Mouse (Mus musculus): ENCODE measurements around the gene Eln. TPM values are rescaled to one million over a fixed set of nuclear protein-coding genes. Genes with fewer than 3 reads are reported as not detected.
A peak's percentile ranks its signal among the peaks of the same experiment; 100 is the strongest.

Gene Eln
- polyA plus RNA-seq, 1 experiment from 2014 or later, result 1,769 TPM

DNA sequence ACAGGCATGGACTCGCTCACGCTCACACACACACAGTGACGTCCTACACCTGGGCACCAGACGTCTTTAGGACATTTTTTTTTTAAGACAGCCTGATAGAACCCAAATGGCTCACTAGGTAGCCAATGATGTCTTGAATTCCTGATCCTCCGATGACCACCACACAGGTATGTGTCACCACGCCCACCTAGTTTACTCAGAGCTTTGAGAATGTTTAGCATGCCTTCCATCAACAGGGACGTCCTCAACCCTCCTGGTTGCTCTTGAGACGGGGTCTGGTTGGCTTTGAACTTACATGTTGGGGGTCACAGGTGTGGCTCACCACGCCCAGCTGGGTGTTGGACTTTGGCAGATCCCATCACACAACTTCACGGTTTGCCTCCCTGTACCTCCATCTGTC is 922 bp downstream of the Eln start:
- Histone ChIP-seq H3K4me3 (ENCODE audit: low read depth, low read length) (peak overlapping the region; percentile 55), H3K4me1 (ENCODE audit: insufficient read depth, low read depth, low read length) (peaks cover 2% of the 10 kb centered on the region; the same call in 1 of the 2 replicates), H3K9ac (replicated peaks; ENCODE audit: low read depth) (peak overlapping the region; percentile 72), H3K27ac (ENCODE audit: low read length) (peak overlapping the region; percentile 79), H3K9me3 (ENCODE audit: low read length) (no peaks in the 10 kb centered on the region), H3K4me2 (replicated peaks; ENCODE audit: low read depth, low read length) (peak overlapping the region; percentile 62), H3K27me3 (replicated peaks; ENCODE audit: insufficient read depth, low read length) (no peaks in the 10 kb centered on the region), H3K36me3 (ENCODE audit: insufficient read depth, low read length) (no peaks in the 10 kb centered on the region)
- TF ChIP-seq CTCF (IDR thresholded peaks at IDR 0.05) (no peak), EP300 (IDR thresholded peaks at IDR 0.05) (no peak)
- ATAC-seq (no peak), DNase-seq (ENCODE audit: low spot score) (no peak)
- 53% methylated on average over 10 of the region's 10 CpGs for WGBS

DNA sequence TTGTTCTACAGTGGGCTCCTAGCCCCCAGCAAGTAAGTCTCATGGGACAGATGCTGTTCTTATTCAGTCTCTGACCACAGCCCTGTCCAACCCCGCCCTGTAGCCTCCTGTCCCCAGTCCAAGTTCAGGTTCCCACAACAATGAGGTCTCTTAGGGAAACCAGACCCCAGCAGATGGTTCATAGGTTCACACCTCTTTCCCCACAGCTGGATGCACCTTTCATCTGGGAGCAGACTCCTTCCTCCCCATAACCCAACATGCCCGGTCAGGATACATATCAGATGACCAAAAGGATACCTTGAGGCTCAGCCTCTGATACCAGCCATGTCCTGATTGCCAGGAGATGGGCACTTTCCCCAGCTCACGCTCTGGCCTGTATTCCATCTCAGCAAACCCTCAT is 1.3 kb downstream of the Eln start:
- no peak for ATAC-seq
- Histone ChIP-seq H3K4me1 (ENCODE audit: insufficient read depth, low read depth, low read length) (peaks cover 2% of the 10 kb centered on the region; the same call in 1 of the 2 replicates), H3K4me2 (replicated peaks; ENCODE audit: low read depth, low read length) (peak overlapping the region; percentile 62), H3K27me3 (replicated peaks; ENCODE audit: insufficient read depth, low read length) (no peaks in the 10 kb centered on the region), H3K9ac (replicated peaks; ENCODE audit: low read depth) (peak overlapping the region; percentile 72), H3K4me3 (ENCODE audit: low read depth, low read length) (peak overlapping the region; percentile 55), H3K27ac (ENCODE audit: low read length) (peak overlapping the region; percentile 79), H3K36me3 (ENCODE audit: insufficient read depth, low read length) (no peaks in the 10 kb centered on the region), H3K9me3 (ENCODE audit: low read length) (no peaks in the 10 kb centered on the region)
- TF ChIP-seq CTCF (IDR thresholded peaks at IDR 0.05), result no peak
- TF ChIP-seq EP300 (IDR thresholded peaks at IDR 0.05), result no peak
- WGBS, result 82% methylated on average over 3 of the region's 3 CpGs
- no peak for DNase-seq (ENCODE audit: low spot score)

DNA sequence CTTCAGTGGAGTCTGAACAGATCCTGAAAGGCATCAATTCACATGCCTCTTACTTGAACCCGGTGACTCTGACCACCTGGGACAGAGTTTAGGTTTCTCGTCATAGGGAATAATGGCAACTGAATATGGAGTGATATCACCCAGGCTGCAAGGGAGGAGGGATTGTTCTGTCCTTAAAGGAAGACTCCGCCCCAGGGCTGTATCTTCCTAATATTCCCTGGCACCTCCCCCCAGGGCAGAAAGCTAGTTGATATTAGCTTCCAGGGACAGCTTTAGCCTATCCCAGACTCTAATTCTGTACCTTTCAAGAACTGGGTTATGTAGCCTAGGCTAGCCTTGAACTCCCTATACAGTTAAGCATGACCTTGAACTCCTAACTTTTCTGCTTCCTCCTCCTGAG is 2.1 kb downstream of the Eln start:
- H3K36me3 ChIP-seq (ENCODE audit: insufficient read depth, low read length), result no peaks in the 10 kb centered on the region
- DNase-seq (ENCODE audit: low spot score) (no peak), ATAC-seq (no peak)
- 82% methylated on average over 3 of the region's 3 CpGs for WGBS
- H3K27ac ChIP-seq (ENCODE audit: low read length), result peak overlapping the region; percentile 16; the same call in 1 of the 2 replicates
- peak overlapping the region; percentile 55 for H3K4me3 ChIP-seq (ENCODE audit: low read depth, low read length)
- H3K4me2 ChIP-seq (replicated peaks; ENCODE audit: low read depth, low read length), result peak overlapping the region; percentile 62
- peak; percentile 15; the same call in 1 of the 2 replicates for TF ChIP-seq EP300 (IDR thresholded peaks at IDR 0.05)
- TF ChIP-seq CTCF (IDR thresholded peaks at IDR 0.05), result no peak
- no peaks in the 10 kb centered on the region for H3K27me3 ChIP-seq (replicated peaks; ENCODE audit: insufficient read depth, low read length)
- H3K9me3 ChIP-seq (ENCODE audit: low read length), result no peaks in the 10 kb centered on the region
- peaks cover 2% of the 10 kb centered on the region; the same call in 1 of the 2 replicates for H3K4me1 ChIP-seq (ENCODE audit: insufficient read depth, low read depth, low read length)
- H3K9ac ChIP-seq (replicated peaks; ENCODE audit: low read depth), result peak overlapping the region; percentile 13; the same call in 1 of the 2 replicates

DNA sequence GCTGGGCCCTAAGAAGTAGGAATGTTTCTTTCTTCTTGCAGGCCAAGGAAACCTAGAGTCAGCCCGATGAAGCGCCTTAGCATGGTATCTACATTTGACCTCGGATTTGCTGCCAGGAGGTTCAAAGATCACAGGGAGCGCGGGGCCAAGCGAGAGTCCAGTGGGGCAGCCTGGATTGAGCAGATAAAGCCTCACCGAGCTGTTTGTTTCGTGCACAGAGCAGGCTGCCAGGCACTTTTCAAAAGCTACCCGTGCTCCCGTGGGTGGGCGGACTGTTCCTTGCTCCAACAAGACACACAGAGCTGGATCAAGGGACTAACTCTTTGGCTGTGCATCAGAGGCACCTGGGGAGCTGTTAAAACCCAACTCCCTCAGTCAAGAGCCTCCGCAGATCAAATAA is 3.1 kb downstream of the Eln start:
- ATAC-seq (no peak), DNase-seq (ENCODE audit: low spot score) (no peak)
- Histone ChIP-seq H3K36me3 (ENCODE audit: insufficient read depth, low read length) (no peaks in the 10 kb centered on the region), H3K9me3 (ENCODE audit: low read length) (no peaks in the 10 kb centered on the region), H3K9ac (replicated peaks; ENCODE audit: low read depth) (peak overlapping the region; percentile 13), H3K27ac (ENCODE audit: low read length) (peak overlapping the region; percentile 52; the same call in 1 of the 2 replicates), H3K4me3 (ENCODE audit: low read depth, low read length) (peak overlapping the region; percentile 27), H3K4me2 (replicated peaks; ENCODE audit: low read depth, low read length) (peak overlapping the region; percentile 62), H3K4me1 (ENCODE audit: insufficient read depth, low read depth, low read length) (peaks cover 2% of the 10 kb centered on the region; the same call in 1 of the 2 replicates), H3K27me3 (replicated peaks; ENCODE audit: insufficient read depth, low read length) (no peaks in the 10 kb centered on the region)
- TF ChIP-seq CTCF (IDR thresholded peaks at IDR 0.05) (no peak), EP300 (IDR thresholded peaks at IDR 0.05) (no peak)
- 39% methylated on average over 12 of the region's 12 CpGs for WGBS

DNA sequence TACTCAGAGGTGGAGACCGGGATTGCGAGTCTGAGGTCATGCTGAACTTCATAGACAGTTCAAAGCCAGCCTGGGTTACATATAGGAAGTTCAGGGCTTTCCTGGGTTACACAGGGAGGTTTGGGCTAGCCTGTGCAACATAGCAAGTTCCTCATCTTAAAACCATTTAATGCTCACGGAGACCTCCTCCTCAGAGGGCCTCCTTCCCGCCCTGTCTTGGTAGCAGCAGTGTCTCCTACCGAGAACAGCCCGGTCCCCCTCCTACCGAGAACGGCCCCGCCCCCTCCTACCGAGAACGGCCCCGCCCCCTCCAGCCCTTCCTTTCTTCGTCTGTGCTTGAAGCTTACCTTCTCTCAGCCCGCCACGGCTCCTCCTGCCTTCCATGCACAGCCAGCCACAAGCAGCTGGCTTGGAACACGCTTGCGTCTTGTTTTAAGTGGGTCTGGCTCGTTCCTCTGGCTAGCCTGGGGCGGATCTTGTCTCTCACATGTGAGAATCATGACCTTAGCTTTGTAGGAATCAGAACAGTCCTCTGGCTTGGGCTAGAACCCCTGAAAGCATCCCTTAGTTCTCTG is 4.8 kb downstream of the Eln start:
- Histone ChIP-seq H3K4me1 (ENCODE audit: insufficient read depth, low read depth, low read length) (no peaks in the 10 kb centered on the region), H3K27me3 (replicated peaks; ENCODE audit: insufficient read depth, low read length) (no peaks in the 10 kb centered on the region), H3K4me2 (replicated peaks; ENCODE audit: low read depth, low read length) (peak overlapping the region; percentile 62), H3K27ac (ENCODE audit: low read length) (peak overlapping the region; percentile 52; the same call in 1 of the 2 replicates), H3K4me3 (ENCODE audit: low read depth, low read length) (peak overlapping the region; percentile 27; the same call in 1 of the 2 replicates), H3K36me3 (ENCODE audit: insufficient read depth, low read length) (no peaks in the 10 kb centered on the region), H3K9me3 (ENCODE audit: low read length) (no peaks in the 10 kb centered on the region), H3K9ac (replicated peaks; ENCODE audit: low read depth) (peak overlapping the region; percentile 24; the same call in 1 of the 2 replicates)
- no peak for TF ChIP-seq CTCF (IDR thresholded peaks at IDR 0.05)
- TF ChIP-seq EP300 (IDR thresholded peaks at IDR 0.05), result no peak
- WGBS, result 14% methylated on average over 19 of the region's 19 CpGs
- no peak for ATAC-seq
- peak; percentile 51 for DNase-seq (ENCODE audit: low spot score)

DNA sequence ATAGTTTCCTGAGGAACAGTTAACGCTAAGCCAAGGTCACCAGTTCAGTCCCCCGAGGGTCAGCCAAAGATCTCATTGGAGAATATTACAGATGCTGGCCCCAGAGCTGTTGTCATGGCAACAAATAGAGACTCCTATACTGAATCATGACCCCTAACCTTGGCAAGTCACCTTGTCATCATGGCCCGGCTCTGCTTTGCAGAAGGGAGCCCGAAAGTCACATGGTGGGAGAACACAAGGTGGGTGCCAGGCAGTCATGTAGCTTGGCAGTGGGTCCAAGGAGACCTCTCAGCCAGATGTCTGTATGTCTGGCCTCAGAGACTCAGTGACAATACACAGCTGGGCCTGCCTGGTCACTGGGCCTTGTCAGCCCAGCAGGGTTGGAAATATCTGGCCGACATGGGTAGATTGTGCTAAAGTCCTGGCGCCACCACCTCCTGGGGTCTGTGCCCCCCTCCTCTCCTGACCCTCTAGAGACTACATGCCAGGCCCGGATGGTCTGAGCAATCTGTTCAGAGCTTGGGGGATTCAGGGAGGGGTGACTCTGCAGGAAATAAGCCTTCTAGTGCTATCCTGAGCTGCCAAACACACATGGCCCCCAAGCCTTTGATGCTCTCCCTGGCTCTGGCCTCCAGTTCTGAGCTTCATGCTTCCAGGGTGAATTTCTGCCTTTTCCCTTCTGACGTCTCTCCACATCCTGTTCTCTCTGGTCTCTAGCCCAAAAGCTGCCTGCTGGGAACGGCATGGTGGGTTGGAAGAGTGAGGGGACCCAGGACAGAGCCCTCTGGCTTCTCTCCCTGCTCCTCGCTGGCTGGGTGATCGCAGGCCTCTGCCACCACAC is 6.4 kb downstream of the Eln start:
- ATAC-seq, result peak; percentile 49
- DNase-seq (ENCODE audit: low spot score), result peak; percentile 69

More for the DNA sequence above, 6.4 kb downstream of the Eln start:
- Histone ChIP-seq H3K27ac (ENCODE audit: low read length) (peak overlapping the region; percentile 51; the same call in 1 of the 2 replicates), H3K9ac (replicated peaks; ENCODE audit: low read depth) (0 out of 2 replicates have a peak overlapping the region, but pooled peaks have one; percentile 5), H3K36me3 (ENCODE audit: insufficient read depth, low read length) (no peaks in the 10 kb centered on the region), H3K4me1 (ENCODE audit: insufficient read depth, low read depth, low read length) (0 out of 2 replicates have a peak, but pooled peaks cover 5% of the 10 kb centered on the region), H3K9me3 (ENCODE audit: low read length) (no peaks in the 10 kb centered on the region), H3K27me3 (replicated peaks; ENCODE audit: insufficient read depth, low read length) (no peaks in the 10 kb centered on the region), H3K4me3 (ENCODE audit: low read depth, low read length) (no peak overlapping the region), H3K4me2 (replicated peaks; ENCODE audit: low read depth, low read length) (0 out of 2 replicates have a peak overlapping the region, but pooled peaks have one; percentile 8)
- WGBS, result 48% methylated on average over 11 of the region's 11 CpGs
- TF ChIP-seq CTCF (IDR thresholded peaks at IDR 0.05) (no peak), EP300 (IDR thresholded peaks at IDR 0.05) (no peak)
